Mouse (Mus musculus) CD4-positive naive resting alpha-beta T cell, adult 76 days (primary cell): ENCODE results near the gene Emb. TPM values are rescaled to one million over a fixed set of nuclear protein-coding genes. Genes with fewer than 3 reads are reported as not detected.

Source experiments
- total RNA-seq: library from RNA; stranded (reverse); gene quantifications from one replicate; pipeline ENCODE4 v1.2.4, GENCODE M21; 2023

Gene Emb
- total RNA-seq: 687 TPM

DNA sequence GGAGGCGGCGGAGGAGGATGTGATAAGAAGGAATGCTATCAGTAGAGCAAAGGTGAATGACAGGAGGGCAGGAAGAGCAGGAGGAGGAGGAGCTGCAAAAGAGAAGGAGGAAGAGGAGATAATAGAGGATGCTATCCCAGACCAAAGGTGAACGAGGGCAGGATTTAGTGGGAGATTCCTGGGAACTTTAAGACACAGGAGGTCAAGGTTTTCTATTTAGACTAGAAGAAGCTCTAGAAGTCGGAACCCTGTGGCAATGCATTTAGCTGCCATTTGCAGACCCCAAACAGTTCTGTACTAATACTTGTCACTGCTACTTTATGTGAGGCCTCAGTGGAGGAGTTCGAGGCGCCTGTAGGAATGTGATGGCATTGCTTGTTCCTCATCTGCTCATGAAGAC lies at the start of gene Emb:
Emb (plus strand) TSS at position 301 of the 400 bp plus-strand sequence.

DNA sequence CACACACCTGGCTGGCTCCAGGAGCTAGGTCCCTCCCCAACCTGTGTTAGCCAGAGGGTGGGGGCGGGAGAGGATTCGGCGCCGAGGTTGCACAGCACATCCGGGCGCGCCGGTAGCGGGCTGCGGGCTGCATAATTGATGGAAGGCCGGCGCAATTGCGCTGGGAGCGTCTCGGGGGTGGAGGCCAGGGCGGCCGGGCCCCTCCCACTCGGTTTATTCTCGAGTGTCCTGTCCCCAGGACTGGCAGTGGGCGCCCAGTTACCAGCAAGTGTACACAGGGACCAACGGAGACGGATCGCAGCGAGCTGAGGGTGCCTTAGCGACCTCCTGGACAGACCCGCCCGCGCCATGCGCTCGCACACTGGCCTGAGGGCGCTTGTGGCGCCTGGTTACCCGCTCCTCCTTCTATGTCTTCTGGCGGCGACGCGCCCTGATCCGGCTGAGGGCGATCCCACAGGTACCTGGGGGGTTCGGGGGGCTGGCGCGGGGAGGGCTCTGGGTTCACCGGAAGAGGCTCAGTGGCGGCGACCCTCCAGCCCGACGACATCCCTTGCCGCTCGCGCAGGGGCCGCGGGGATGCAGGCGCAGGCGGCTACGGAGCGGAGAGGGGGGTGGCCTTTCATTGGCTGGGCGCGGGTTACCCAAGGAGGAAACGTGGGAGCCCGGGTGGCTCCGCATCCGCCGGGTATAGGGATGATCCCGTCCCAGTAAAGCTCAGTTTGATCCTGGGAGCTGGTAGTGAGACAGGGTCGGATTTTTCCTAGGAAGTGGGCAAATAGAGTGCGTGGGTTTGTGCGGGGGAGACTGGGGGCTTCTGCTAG lies 12.4 kb downstream of the Emb start, which contains the start of gene Gm17509:
Gm17509 (minus strand) TSS at position 575 of the 821 bp plus-strand sequence.

Other genes with a start within 250 kb of the Emb start
- 80.2 TPM for gene Parp8, start 183.0 kb upstream of the Emb start, total RNA-seq
- gene Gm17509, start 12.5 kb downstream of the Emb start, total RNA-seq: 2.3 TPM